ENCODE assay signal across 11 mouse cellular contexts in genomic region chr7:142476795-142477452, GRCm38 (mm10). TPM values are rescaled to one million over a fixed set of nuclear protein-coding genes. Genes with fewer than 3 reads are reported as not detected.
DNase-seq lines count a peak whose midpoint lies in the region; ATAC-seq and TF ChIP-seq lines count a peak whose summit lies in the region.
"Had no signal": no experiment of that assay in that cellular context is flagged by ENCODE, and none has a peak within 500 bp of the region (broad histone marks: within the 10 kb centered on the region; RNA-seq: fewer than 3 reads in every experiment).

No protein-coding gene starts in this region.

- H3K4me3 ChIP-seq in kidney, postnatal 0 days (replicated peaks; ENCODE audit: low read depth, low read length), result no peak overlapping the region
- H3K4me3 ChIP-seq in brown adipose tissue, adult 24 weeks (ENCODE audit: insufficient read depth, low read depth, low read length), result peak overlapping the region; percentile 50
- peak overlapping the region; percentile 46 for H3K4me3 ChIP-seq in intestine, embryonic 16.5 days (ENCODE audit: low read length)
- H3K4me3 ChIP-seq: liver, embryonic 13.5 days had no signal

- peaks cover 17% of the 10 kb centered on the region for H3K4me1 ChIP-seq in kidney, postnatal 0 days (replicated peaks; ENCODE audit: insufficient read depth, low read length)
- no peaks in the 10 kb centered on the region for H3K4me1 ChIP-seq in brown adipose tissue, adult 24 weeks (ENCODE audit: control insufficient read depth, insufficient read depth, insufficient read length, low read length)
- H3K4me1 ChIP-seq in intestine, embryonic 16.5 days (ENCODE audit: control insufficient read depth, insufficient read depth, low read length), result peaks cover 27% of the 10 kb centered on the region

- H3K27me3 ChIP-seq in kidney, postnatal 0 days (ENCODE audit: insufficient read depth, low read length), result no peaks in the 10 kb centered on the region
- no peaks in the 10 kb centered on the region for H3K27me3 ChIP-seq in intestine, embryonic 16.5 days (replicated peaks; ENCODE audit: control insufficient read depth, insufficient read depth, low read length)
- H3K27me3 ChIP-seq: liver, embryonic 13.5 days had no signal

- 44% methylated on average over 13 of the region's 13 CpGs for WGBS in kidney, postnatal 0 days
- WGBS in intestine, embryonic 16.5 days, result 78% methylated on average over 13 of the region's 13 CpGs

- DNase-seq in kidney, postnatal 0 days (ENCODE audit: low spot score), result no peak
- no peak for DNase-seq in kidney, adult 9 months
- DNase-seq in cerebellum, postnatal 25 days, result peak; percentile 66
- DNase-seq in thymus, postnatal 10 days (ENCODE audit: low spot score in 2 of 2), result no peak
- DNase-seq in MN1 (ENCODE audit: low spot score), result no peak
- DNase-seq in adrenal gland, postnatal 4 days (ENCODE audit: low spot score in 2 of 2), result no peak
- DNase-seq: kidney, adult 18-20 months; liver, embryonic 13.5 days had no signal

- no peaks in the 10 kb centered on the region for H3K36me3 ChIP-seq in kidney, postnatal 0 days (ENCODE audit: insufficient read depth, low read length)
- no peaks in the 10 kb centered on the region for H3K36me3 ChIP-seq in intestine, embryonic 16.5 days (ENCODE audit: control insufficient read depth, insufficient read depth, low read length)
- H3K36me3 ChIP-seq: liver, embryonic 13.5 days had no signal

- H3K9ac ChIP-seq in kidney, postnatal 0 days (ENCODE audit: low read depth, low read length), result peak overlapping the region; percentile 3; the same call in 1 of the 2 replicates
- peak overlapping the region; percentile 76 for H3K9ac ChIP-seq in intestine, embryonic 16.5 days (ENCODE audit: low read depth, low read length)
- H3K9ac ChIP-seq: liver, embryonic 13.5 days had no signal

- ATAC-seq in kidney, postnatal 0 days (replicated peaks; ENCODE audit: low FRiP score, low read depth), result no peak
- no peak for ATAC-seq in intestine, embryonic 16.5 days

- H3K4me2 ChIP-seq in kidney, postnatal 0 days (ENCODE audit: low read length), result peak overlapping the region; percentile 49
- H3K4me2 ChIP-seq in intestine, embryonic 16.5 days (ENCODE audit: low read depth, low read length), result peak overlapping the region; percentile 64
- H3K4me2 ChIP-seq: liver, embryonic 13.5 days had no signal

- TF ChIP-seq CTCF in kidney, postnatal 0 days (IDR thresholded peaks at IDR 0.05; ENCODE audit: low read depth), result no peak

- H3K9me3 ChIP-seq in kidney, postnatal 0 days (replicated peaks; ENCODE audit: low read length), result no peaks in the 10 kb centered on the region
- H3K9me3 ChIP-seq in intestine, embryonic 16.5 days (ENCODE audit: control insufficient read depth, low read length), result no peaks in the 10 kb centered on the region
- H3K9me3 ChIP-seq: liver, embryonic 13.5 days had no signal

- peak overlapping the region; percentile 58; the same call in 1 of the 2 replicates for H3K27ac ChIP-seq in kidney, postnatal 0 days
- peak overlapping the region; percentile 3 for H3K27ac ChIP-seq in brown adipose tissue, adult 24 weeks (replicated peaks; ENCODE audit: low read depth, low read length)
- peak overlapping the region; percentile 93 for H3K27ac ChIP-seq in intestine, embryonic 16.5 days (ENCODE audit: low read length)
- H3K27ac ChIP-seq: liver, embryonic 13.5 days had no signal

RNA-seq across cellular contexts. Expression of gene Lsp1, which starts 16.3 kb away (rescaled TPM):
- 161 and 165 TPM in 2 replicates for polyA plus RNA-seq in kidney, postnatal 0 days (2015; fragmentation: Nextera tagmentation; extraction: Ambion mirVana)
- polyA plus RNA-seq in brown adipose tissue, adult 24 weeks (2012; ENCODE audit: insufficient read depth, insufficient read length, missing spikeins), result 18.0 and 22.8 TPM in 2 replicates
- polyA plus RNA-seq in intestine, embryonic 16.5 days (2015; fragmentation: Nextera tagmentation; extraction: Ambion mirVana), result 125 and 134 TPM in 2 replicates
- total RNA-seq in adrenal gland, postnatal 4 days (2021), result 10 to 100 TPM; 25.1 to 43.0 TPM

RNA-seq across cellular contexts. Expression of gene Tnnt3, which starts 21.7 kb away (rescaled TPM):
- polyA plus RNA-seq in kidney, postnatal 0 days (2015; fragmentation: Nextera tagmentation; extraction: Ambion mirVana), result 3.4 TPM in 2 replicates
- polyA plus RNA-seq in brown adipose tissue, adult 24 weeks (2012; ENCODE audit: insufficient read depth, insufficient read length, missing spikeins), result 455 and 586 TPM in 2 replicates
- 2.1 and 3.2 TPM in 2 replicates for polyA plus RNA-seq in intestine, embryonic 16.5 days (2015; fragmentation: Nextera tagmentation; extraction: Ambion mirVana)
- 100 to 1,000 TPM; 118 to 299 TPM for total RNA-seq in adrenal gland, postnatal 4 days (2021)

RNA-seq across cellular contexts. Expression of gene Tnni2, which starts 35.3 kb away (rescaled TPM):
- polyA plus RNA-seq in kidney, postnatal 0 days (2015; fragmentation: Nextera tagmentation; extraction: Ambion mirVana), result 2.2 and 3.0 TPM in 2 replicates
- 232 and 484 TPM in 2 replicates for polyA plus RNA-seq in brown adipose tissue, adult 24 weeks (2012; ENCODE audit: insufficient read depth, insufficient read length, missing spikeins)
- 4.3 and 4.7 TPM in 2 replicates for polyA plus RNA-seq in intestine, embryonic 16.5 days (2015; fragmentation: Nextera tagmentation; extraction: Ambion mirVana)
- 100 to 1,000 TPM in 1 of 2 experiments, 10 to 100 TPM in 1; 79.5 to 219 TPM for total RNA-seq in adrenal gland, postnatal 4 days (2021)

RNA-seq across cellular contexts. Expression of gene Syt8, which starts 42.3 kb away (rescaled TPM):
- 2.5 and 4.8 TPM in 2 replicates for polyA plus RNA-seq in kidney, postnatal 0 days (2015; fragmentation: Nextera tagmentation; extraction: Ambion mirVana)
- polyA plus RNA-seq in brown adipose tissue, adult 24 weeks (2012; ENCODE audit: insufficient read depth, insufficient read length, missing spikeins), result not detected in 2 replicates
- polyA plus RNA-seq in intestine, embryonic 16.5 days (2015; fragmentation: Nextera tagmentation; extraction: Ambion mirVana), result 8.8 and 10.4 TPM in 2 replicates
- total RNA-seq in adrenal gland, postnatal 4 days (2021), result not detected
- polyA plus RNA-seq: frontal cortex, adult 2 months; liver, embryonic 13.5 days had no signal

RNA-seq across cellular contexts. Expression of gene Mrpl23, which starts 55.6 kb away (rescaled TPM):
- polyA plus RNA-seq in kidney, postnatal 0 days (2015; fragmentation: Nextera tagmentation; extraction: Ambion mirVana), result 21.3 and 22.6 TPM in 2 replicates
- 3.6 and 8.8 TPM in 2 replicates for polyA plus RNA-seq in brown adipose tissue, adult 24 weeks (2012; ENCODE audit: insufficient read depth, insufficient read length, missing spikeins)
- polyA plus RNA-seq in intestine, embryonic 16.5 days (2015; fragmentation: Nextera tagmentation; extraction: Ambion mirVana), result 50.3 and 58.1 TPM in 2 replicates
- total RNA-seq in adrenal gland, postnatal 4 days (2021), result 1 to 10 TPM; 8.2 to 9.5 TPM

Comparison
In these comparisons a context has a peak if more than half of its experiments do, and no peak if none do; other contexts are left out.
1. DNase-seq: peak in cerebellum, postnatal 25 days (2 of 2); none in kidney, postnatal 0 days (single experiment), kidney, adult 9 months (single experiment), thymus, postnatal 10 days (0 of 2), MN1 (single experiment) and adrenal gland, postnatal 4 days (0 of 2).
2. H3K27ac ChIP-seq: peak in every context shown above with its lines; median percentile 93 in intestine, embryonic 16.5 days; 58 in kidney, postnatal 0 days; 3 in brown adipose tissue, adult 24 weeks.
3. RNA of gene Tnnt3, which starts 21.7 kb away (polyA plus RNA-seq): 455 to 586 TPM in brown adipose tissue, adult 24 weeks; 3.4 TPM in kidney, postnatal 0 days and 2.1 to 3.2 TPM in intestine, embryonic 16.5 days; every median in the first group is over 100 times any median in the second.
4. RNA of gene Tnni2, which starts 35.3 kb away (polyA plus RNA-seq): 232 to 484 TPM in brown adipose tissue, adult 24 weeks; 4.3 to 4.7 TPM in intestine, embryonic 16.5 days and 2.2 to 3.0 TPM in kidney, postnatal 0 days; every median in the first group is over 10 times any median in the second.